Mouse (Mus musculus) skeletal muscle tissue, adult 2 months (tissue): ENCODE measurements around the gene Tmem144.
A peak's percentile ranks its signal among the peaks of the same experiment; 100 is the strongest.

ENCODE experiments used
- DNase-seq: peaks from one replicate; pipeline ENCODE4 v3.0.0-alpha.2; 2012; ENCODE audit warnings: low read depth, low spot score

Tmem144 gene

GRCm38 (mm10) chr3:79852654-79853166 is at the start of gene Tmem144:
Gene Tmem144 (minus strand): TSS chr3:79852773.
- DNase-seq = no peak

DNA sequence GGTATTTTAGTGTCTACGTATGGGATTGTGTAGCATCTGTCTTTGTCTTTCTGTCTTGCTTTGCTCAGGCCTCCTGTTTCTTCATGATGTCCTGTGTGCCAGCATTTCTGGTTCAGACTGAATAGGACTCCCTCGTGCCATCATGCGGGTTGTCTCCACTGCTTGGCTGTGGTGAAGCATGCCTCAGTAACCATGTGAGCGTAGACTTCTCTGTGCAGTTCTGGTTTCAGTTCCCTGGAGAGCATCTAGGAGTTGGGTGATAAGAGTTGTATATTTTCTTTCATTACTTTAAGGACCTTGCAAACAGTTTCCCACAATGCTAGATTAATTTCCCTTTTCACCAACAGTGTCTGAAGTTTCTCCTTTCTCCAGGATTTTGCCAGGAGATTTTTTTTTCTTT is 49.2 kb upstream of the Tmem144 start:
- no peak for DNase-seq

- DNase-seq = no peak
Observed at GRCm38 (mm10) chr3:79901321-79901720, 48.7 kb upstream of the Tmem144 start.

DNA sequence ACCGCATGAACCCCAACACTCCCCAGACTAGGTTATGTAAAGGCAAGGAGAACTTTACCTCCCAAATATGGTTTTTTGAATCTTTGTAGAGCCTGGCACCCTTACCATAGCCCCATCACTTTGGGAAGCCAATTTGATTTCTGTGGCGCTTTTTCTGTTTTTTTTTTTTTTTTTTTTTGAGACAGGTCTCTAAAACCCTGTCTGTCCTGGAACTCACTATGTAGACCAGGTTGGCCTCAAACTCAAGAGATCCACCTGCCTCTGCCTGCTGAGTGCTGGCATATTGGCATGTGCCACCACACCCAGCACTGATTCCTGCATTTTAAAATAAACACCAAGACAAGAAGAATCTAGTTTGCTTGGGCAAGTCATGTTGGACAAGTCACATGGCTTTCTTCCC is 47.9 kb upstream of the Tmem144 start:
- no peak for DNase-seq

GRCm38 (mm10) chr3:79899906-79900305 is 47.3 kb upstream of the Tmem144 start:
- DNase-seq = peak; percentile 55

DNA sequence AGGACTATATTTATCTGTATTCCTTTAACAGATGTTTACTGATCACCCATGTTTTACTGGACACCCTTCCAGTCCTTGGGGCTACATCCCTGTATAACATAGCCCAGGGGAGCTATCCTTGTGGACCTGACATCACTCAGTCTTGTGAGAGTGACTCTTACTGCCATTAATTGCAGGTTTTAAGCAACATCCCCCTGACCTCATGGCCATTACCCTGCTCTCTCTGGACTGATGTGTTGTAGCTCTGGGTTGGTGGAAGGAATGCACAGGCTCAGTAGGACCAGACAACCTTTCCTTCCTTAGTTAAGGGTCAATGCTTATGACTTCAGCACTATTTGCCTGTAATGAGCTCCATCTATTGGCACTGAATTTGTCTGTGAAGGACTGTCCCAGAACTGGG is 45.9 kb upstream of the Tmem144 start:
- no peak for DNase-seq

- peak; percentile 67 for DNase-seq
Observed at GRCm38 (mm10) chr3:79897534-79898370, 45.2 kb upstream of the Tmem144 start.

DNA sequence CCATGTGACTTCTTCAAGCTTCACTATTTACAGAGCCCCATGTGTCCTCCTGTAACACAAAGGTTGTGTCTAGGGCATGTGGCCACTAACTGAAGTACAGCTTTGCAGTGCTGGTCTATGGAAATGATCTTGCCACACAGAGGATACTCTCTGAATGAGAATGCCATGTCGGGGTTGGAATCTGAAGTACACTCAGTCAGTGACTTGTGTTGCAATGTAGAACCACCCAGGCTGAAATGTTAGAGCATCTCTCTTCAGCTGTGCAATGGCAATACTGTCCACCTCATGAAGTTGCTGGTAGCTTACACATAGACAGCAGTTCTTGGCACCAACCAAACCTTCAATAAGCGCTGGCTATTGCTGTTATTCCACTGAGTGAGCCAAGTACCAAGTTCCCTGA is 35.4 kb upstream of the Tmem144 start:
- DNase-seq = peak; percentile 45

- DNase-seq = peak; percentile 25
Observed at GRCm38 (mm10) chr3:79887161-79887855, 34.7 kb upstream of the Tmem144 start.

DNA sequence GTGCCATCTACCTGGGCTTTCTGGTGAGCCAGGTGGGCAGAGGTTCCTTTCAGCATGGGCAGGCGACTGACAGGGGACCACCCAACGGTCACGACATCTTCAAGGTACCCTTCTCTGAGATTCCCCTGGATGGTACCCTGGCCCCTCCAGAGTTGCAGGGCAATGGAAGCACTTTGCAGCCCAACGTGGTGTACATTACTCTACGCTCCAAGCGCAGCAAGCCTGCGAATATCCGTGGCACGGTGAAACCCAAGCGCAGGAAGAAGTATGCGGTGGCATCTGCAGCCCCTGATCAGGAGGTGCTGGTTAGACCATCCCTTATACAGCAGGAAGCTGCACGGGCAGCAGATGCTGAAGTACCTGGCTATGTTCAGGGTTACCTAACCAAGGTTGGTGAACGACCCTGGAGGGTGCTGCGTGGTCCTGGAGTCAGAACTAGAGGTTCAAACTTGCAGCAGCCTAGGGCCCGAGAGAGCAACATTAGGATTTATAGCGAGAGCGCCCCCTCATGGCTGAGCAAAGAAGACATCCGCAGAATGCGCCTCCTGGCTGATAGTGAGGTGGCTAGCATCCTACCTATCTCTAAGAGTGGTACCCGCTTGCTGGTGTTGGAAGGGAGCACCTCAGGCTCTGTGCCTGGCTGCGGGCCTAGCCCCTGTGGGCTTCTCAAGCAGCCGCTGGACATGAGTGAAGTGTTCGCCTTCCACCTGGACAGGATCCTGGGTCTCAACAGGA is 34.0 kb upstream of the Tmem144 start:
- no peak for DNase-seq

DNA sequence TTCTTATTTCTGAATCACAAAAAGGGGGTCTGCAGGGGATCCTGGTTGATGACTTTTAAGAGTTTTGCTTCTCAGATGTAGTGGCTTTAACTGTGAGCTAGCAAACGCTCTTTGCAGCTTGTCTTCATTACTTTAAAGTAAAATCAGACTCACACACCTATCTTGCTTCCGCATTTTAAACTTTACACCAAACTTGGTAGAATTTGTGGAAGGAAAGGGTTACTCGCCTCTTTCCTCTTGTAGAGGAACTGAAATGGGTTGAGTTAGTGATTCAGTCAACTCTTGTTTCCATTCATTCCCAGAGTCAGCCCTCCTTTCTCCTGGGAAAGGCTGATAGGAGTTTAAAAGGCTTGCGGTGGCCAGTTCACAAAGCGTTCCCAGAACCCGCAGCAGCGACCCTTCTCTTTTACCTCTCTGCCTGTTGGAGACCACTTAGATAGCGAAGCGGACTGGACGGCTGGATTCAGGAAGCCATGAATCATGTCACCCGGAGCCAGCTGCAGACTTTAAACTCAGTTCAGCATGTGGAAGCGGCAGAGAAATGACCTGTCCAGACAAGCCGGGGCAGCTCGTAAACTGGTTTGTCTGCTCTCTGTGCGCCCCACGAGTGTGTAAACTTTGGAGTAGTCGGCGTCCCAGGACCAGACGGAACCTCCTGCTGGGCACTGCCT is 33.2 kb upstream of the Tmem144 start:
- no peak for DNase-seq

GRCm38 (mm10) chr3:79884761-79885189 is 32.2 kb upstream of the Tmem144 start:
- peak; percentile 30 for DNase-seq

DNA sequence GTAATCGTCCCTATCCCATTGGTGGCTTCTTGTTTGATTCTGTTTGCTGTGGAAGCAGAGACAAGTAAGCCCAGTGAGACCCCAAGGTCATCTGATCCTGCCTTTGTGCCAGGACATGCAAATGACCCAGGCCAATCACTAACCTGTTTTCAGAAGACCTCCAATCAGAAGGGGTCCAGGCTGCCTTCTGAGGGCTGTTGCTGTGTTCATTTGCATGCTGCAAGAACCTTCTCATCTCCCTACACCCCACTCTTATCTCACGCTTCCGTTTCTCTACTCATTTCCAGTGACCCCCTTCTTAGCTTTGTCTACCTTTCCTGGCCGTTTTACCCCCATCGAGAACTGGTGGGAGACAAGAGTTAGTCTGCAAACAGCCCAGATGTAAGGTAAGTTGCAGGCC is 31.7 kb upstream of the Tmem144 start, which contains the start of gene Fam198b:
Fam198b (plus strand) TSS at position 229 of the 400 bp plus-strand sequence.
- DNase-seq = no peak

DNA sequence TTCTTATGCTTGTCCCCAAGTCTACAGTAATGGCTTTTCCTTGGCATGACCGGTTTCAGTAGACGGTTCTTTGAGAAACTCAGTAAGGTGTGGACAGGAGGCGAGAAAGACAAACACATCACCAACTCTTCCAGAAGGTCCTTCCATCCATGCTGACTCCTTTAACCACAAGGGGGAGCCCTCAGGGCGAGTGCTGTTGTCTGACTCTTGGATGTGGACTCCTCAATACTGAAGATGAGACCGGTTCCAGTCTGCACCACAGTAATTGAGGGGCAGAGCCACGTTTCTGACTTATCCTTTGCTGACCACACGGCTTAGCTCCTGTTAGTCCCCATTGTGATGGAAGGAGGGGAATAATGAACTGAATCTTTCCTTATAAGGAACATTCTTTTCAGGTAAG is 30.5 kb upstream of the Tmem144 start:
- peak; percentile 45 for DNase-seq

- DNase-seq = no peak
Observed at GRCm38 (mm10) chr3:79881645-79882044, 29.1 kb upstream of the Tmem144 start.

DNA sequence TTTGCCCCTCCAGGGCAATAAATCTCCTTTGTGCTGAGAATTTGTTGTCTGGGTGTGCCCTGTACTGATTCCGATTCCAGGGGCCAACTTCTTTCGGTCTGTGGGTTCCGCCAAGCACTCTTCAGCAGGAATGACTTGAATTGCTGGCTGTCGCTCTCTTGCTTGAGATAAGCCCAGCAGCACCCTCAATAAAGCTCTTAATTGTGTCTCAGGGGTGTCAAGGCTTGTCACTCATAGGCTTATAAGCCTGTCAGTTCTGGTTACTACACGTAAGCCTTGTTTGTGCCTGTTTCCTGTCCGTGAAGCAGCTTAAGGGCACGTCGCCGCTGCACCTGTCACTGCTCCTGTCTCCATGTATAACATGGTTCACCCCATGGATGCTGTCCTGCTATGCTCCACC is 26.7 kb upstream of the Tmem144 start:
- no peak for DNase-seq

GRCm38 (mm10) chr3:79878350-79878749 is 25.8 kb upstream of the Tmem144 start:
- no peak for DNase-seq

- DNase-seq = no peak
Observed at GRCm38 (mm10) chr3:79875471-79875870, 22.9 kb upstream of the Tmem144 start.

GRCm38 (mm10) chr3:79867121-79867709 is 14.6 kb upstream of the Tmem144 start:
- no peak for DNase-seq

GRCm38 (mm10) chr3:79866526-79866925 is 14.0 kb upstream of the Tmem144 start:
- DNase-seq = no peak

- DNase-seq = no peak
Observed at GRCm38 (mm10) chr3:79866089-79866488, 13.5 kb upstream of the Tmem144 start.
